Mouse (Mus musculus) megakaryocyte, adult 5-6 weeks (primary cell): Measurements from ENCODE around the gene Tmem179. TPM values are rescaled to one million over a fixed set of nuclear protein-coding genes. Genes with fewer than 3 reads are reported as not detected.
A peak's percentile ranks its signal among the peaks of the same experiment; 100 is the strongest.

Source experiments
- ATAC-seq: 2 replicates; pipeline ENCODE4 v1.8.0; 2016; ENCODE audit warnings: mild to moderate bottlenecking, inconsistent platforms; ENCODE audit not compliant: poor library complexity, severe bottlenecking
- total RNA-seq, 2 experiments: library from RNA; stranded (forward) in 1 of 2; stranded (reverse) in 1 of 2; fragments of 153-499, 151-499 nt in 1 of 2; fragments of 221-1000, 200-1000 nt in 1 of 2; gene quantifications; 2 replicates each; pipeline versions ENCODE4 v1.2.3 to v1.2.4; 2015 to 2017

Gene Tmem179
- total RNA-seq, 2 experiments from 2014 or later = not detected

DNA sequence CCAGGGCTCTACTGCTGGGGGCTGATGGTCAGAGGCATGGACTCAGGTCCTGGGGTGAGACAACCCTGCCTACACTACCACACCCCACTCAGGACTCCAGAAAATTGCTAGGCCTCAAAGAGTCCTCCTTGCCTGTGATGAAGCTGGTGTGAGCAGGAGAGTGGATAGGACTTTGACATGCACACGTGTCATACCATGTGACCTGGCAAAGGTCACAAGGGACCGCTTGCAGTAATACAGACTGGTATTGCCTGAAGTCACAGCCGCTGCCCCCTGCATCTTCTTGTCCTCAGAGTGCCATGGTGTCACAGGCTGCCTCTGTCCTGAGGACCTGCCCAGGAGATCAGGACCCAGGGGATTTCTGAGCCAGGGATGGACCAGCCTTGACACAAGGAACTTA is 52.0 kb downstream of the Tmem179 start:
- no peak for ATAC-seq

DNA sequence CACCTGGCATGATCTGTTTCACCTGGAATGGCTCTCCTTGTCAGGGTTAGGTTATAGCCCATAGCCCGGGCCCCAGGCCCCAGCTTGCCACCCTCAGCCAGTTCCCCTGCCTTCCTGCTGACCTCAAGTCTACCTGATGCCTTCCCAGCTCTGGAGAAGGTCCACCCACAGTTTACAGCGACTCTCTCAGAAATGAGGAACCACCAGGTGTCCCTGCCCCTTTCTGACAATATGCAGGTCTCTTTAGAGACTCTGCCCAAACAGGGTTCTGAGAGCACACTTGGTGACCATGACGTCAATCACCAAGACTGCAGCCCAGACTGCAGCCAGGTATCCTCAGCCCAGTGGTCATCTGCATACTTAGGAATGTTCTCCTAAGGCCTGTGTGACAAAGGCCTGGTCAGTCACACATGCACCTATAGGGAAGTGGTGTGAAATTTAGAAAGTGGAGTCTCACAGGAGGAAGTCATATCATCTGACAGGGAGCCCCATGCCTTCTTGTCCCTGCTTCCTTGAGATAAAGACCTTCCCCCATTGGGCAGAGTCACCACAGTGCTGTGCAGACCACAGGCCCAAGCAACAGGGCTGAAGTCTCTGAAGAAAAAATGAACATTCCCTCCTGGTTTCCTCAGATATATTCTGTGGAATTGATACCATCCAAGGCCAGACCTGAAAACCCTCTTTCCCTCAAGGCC is 52.6 kb downstream of the Tmem179 start:
- peak; percentile 69 for ATAC-seq

GRCm38 (mm10) chr12:112463209-112463608 is 53.3 kb downstream of the Tmem179 start:
- ATAC-seq = no peak

GRCm38 (mm10) chr12:112462423-112462822 is 54.1 kb downstream of the Tmem179 start:
- no peak for ATAC-seq

- ATAC-seq = no peak
These were observed 58.7 kb downstream of the Tmem179 start for GRCm38 (mm10) chr12:112457839-112458238.

DNA sequence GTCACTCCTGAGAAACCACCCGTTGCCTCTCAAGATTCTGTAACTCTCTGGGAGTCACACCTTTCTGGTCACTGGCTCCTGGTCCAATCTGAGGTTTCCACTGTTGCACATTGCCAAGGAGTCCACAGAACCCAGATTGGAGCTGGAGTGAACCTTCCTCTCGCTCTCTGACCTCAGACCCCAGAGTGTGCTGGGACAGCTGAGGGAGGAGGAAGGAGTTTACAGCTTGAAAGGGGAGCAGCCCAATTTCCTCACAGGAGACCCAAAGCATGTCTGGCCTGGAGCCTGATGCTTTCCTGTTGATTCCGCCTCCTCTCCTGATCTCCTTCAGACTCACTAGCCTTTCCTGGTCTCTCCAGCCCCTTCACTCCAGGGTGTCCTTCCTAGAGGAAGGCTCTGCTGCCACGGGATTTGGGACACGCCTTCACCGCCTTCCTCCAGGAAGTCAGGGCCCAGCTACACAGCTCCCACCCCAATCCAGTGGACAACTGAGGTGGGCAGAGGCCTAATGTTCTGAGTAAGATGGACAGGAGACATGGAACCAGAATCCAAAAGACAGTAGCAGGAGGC is 60.3 kb downstream of the Tmem179 start:
- ATAC-seq = no peak

GRCm38 (mm10) chr12:112451826-112452225 is 64.7 kb downstream of the Tmem179 start:
- ATAC-seq = no peak

DNA sequence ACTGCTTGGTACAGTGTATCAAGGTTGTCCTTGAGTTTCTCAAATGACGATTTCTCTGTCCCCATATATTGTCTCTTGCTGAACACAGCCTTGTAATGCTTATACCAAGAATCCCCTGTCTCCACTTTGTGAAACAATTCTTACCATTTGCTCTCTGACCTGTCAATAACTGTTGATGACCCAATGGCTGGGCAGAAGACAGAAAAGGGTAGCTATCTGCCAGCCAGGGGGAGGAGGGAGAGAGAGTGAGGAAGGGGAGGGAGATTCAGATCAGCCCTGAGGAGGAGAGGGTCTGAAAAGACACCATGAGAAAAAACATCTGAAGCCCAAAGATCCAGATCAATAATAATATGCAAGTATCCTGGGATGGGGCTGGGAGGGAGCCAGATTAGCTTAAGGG is 65.2 kb downstream of the Tmem179 start:
- no peak for ATAC-seq

DNA sequence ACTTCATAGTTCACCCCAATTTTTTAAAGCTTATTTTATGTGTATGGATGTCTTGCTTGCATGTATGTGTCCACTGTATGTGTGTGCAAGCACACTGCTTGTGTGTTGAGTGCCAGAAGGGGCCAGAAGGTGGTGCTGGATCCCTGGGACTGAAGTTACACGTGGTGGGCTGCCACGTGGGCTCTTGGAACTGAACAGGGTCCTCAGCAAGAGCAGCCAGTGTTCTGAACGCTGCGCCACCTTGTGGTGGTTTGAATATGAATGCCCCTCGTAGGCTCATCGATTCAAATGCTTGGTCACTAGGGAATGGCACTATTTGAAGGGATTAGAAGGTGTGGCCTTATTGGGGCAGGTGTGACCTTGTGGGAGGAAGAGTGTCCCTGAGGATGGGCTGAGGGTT is 65.7 kb downstream of the Tmem179 start:
- ATAC-seq = no peak

Other genes with a start within 250 kb of the Tmem179 start
- not detected in 2 replicates for gene A530016L24Rik, start 27.3 kb downstream of the Tmem179 start, total RNA-seq (2015)
- not detected in 2 replicates for gene A530016L24Rik, start 27.3 kb downstream of the Tmem179 start, total RNA-seq (2017)
- gene Inf2, start 72.0 kb upstream of the Tmem179 start, total RNA-seq (2015) = 28.0 and 34.3 TPM in 2 replicates
- gene Inf2, start 72.0 kb upstream of the Tmem179 start, total RNA-seq (2017) = 9.9 and 13.3 TPM in 2 replicates
- 73.5 and 82.1 TPM in 2 replicates for gene Adssl1, start 103.3 kb upstream of the Tmem179 start, total RNA-seq (2015)
- gene Adssl1, start 103.3 kb upstream of the Tmem179 start, total RNA-seq (2017) = 72.3 and 74.9 TPM in 2 replicates
- gene Siva1, start 127.9 kb upstream of the Tmem179 start, total RNA-seq (2015) = 116 and 130 TPM in 2 replicates
- gene Siva1, start 127.9 kb upstream of the Tmem179 start, total RNA-seq (2017) = 122 and 162 TPM in 2 replicates
- gene Akt1, start 158.1 kb upstream of the Tmem179 start, total RNA-seq (2015) = 112 and 121 TPM in 2 replicates
- 112 and 118 TPM in 2 replicates for gene Akt1, start 158.1 kb upstream of the Tmem179 start, total RNA-seq (2017)
- 6.4 and 9.0 TPM in 2 replicates for gene Zbtb42, start 162.1 kb upstream of the Tmem179 start, total RNA-seq (2015)
- 3.9 and 4.7 TPM in 2 replicates for gene Zbtb42, start 162.1 kb upstream of the Tmem179 start, total RNA-seq (2017)
- gene Cep170b, start 203.7 kb upstream of the Tmem179 start, total RNA-seq (2015) = 0.41 and 1.2 TPM in 2 replicates
- gene Cep170b, start 203.7 kb upstream of the Tmem179 start, total RNA-seq (2017) = 0.20 and 0.22 TPM in 2 replicates
- 532 and 545 TPM in 2 replicates for gene Pld4, start 243.9 kb upstream of the Tmem179 start, total RNA-seq (2015)
- gene Pld4, start 243.9 kb upstream of the Tmem179 start, total RNA-seq (2017) = 316 and 364 TPM in 2 replicates